Mouse (Mus musculus) bone marrow, adult 2 months (tissue): ENCODE measurements around the gene 1110065P20Rik.

Experiments
- CTCF ChIP-seq: fragments of 200-500 bp; IDR thresholded peaks from 2 replicates; pipeline ENCODE4 v1.5.1; 2011; ENCODE audit warnings: low read length, control low read depth; ENCODE audit not compliant: control insufficient read depth, insufficient read depth
- POLR2A ChIP-seq: fragments of 200-500 bp; IDR thresholded peaks from 2 replicates; pipeline ENCODE4 v1.6.1; 2011; ENCODE audit warnings: low read depth, mild to moderate bottlenecking, control low read depth, low read length, borderline replicate concordance; ENCODE audit not compliant: control insufficient read depth

GRCm38 (mm10) chr4:124817803-124818202 lies 33.2 kb downstream of the 1110065P20Rik start:
- no peak for TF ChIP-seq CTCF
- no peak for TF ChIP-seq POLR2A
